Mouse (Mus musculus): ENCODE results near the gene B4galt4.

DNA sequence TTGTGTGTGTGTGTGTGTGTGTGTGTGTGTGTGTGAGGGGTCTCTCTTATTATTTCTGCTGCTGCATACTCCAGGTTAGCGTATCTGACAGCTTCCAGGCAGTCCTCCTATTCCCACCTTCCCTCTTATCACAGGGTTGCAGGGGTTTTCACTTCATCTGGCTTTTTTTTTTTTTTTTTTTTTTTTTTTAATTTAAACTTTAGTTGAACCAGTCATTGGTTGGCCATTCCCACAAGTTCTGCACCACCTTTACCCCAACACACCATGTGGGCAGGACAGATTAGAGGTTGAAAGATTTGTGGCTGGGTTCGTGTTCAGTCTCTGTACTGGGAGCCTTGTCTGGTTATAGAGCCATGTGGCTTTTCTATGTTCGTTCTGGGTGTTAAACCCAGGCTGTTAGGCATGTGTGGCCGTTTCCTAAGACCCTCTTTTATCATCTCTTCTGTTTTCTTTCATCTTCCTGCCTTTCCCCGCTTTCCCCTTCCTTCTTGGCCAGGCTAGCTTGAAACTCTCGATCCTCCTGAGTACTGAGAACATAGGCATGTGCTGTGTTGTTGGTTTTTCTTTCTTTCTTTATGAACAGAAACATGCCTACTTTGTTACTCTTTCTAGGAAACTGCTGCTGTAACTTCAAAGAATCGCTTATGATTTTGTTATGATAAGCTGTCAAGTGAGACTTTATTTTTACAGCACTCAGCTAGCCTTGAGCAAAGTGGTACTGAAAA lies 13.6 kb downstream of the B4galt4 start:
- no peak for TF ChIP-seq CTCF (IDR thresholded peaks at IDR 0.05; ENCODE audit: insufficient read depth, low read length)
- TF ChIP-seq POLR2A (IDR thresholded peaks at IDR 0.05; ENCODE audit: borderline replicate concordance, extremely low read depth, low read depth, low read length): no peak
